Comparison of ENCODE assay signal across 11 mouse cellular contexts in genomic region chr11:61562421-61562820, GRCm38 (mm10). TPM values are rescaled to one million over a fixed set of nuclear protein-coding genes. Genes with fewer than 3 reads are reported as not detected.
DNase-seq lines count a peak whose midpoint lies in the region; ATAC-seq and TF ChIP-seq lines count a peak whose summit lies in the region.
"Had no signal": no experiment of that assay in that cellular context is flagged by ENCODE, and none has a peak within 500 bp of the region (broad histone marks: within the 10 kb centered on the region; RNA-seq: fewer than 3 reads in every experiment).

No protein-coding gene starts in this region.

- no peaks in the 10 kb centered on the region for H3K36me3 ChIP-seq in liver, adult 2 months (ENCODE audit: control insufficient read depth, insufficient read depth, low read length)
- no peaks in the 10 kb centered on the region for H3K36me3 ChIP-seq in liver, postnatal 0 days (replicated peaks; ENCODE audit: insufficient read depth, low read length)
- no peaks in the 10 kb centered on the region; the same call in 1 of the 2 replicates for H3K36me3 ChIP-seq in liver, embryonic 11.5 days (ENCODE audit: control insufficient read depth, insufficient read depth, low read length)
- H3K36me3 ChIP-seq: neural tube, embryonic 12.5 days; stomach, embryonic 15.5 days had no signal

- no peaks in the 10 kb centered on the region for H3K27me3 ChIP-seq in liver, adult 2 months (ENCODE audit: control insufficient read depth, insufficient read depth, low read length)
- H3K27me3 ChIP-seq in liver, postnatal 0 days (ENCODE audit: insufficient read depth, low read length) = no peaks in the 10 kb centered on the region
- peaks cover 5% of the 10 kb centered on the region for H3K27me3 ChIP-seq in liver, embryonic 11.5 days (replicated peaks; ENCODE audit: control insufficient read depth, insufficient read depth, low read length)
- H3K27me3 ChIP-seq: neural tube, embryonic 12.5 days; stomach, embryonic 15.5 days had no signal

- H3K79me2 ChIP-seq in liver, adult 2 months (ENCODE audit: control insufficient read depth, insufficient read depth, low read length) = peaks cover 35% of the 10 kb centered on the region; the same call in 1 of the 2 replicates

- H3K4me2 ChIP-seq in liver, postnatal 0 days (ENCODE audit: low read depth, low read length) = no peak overlapping the region
- H3K4me2 ChIP-seq in liver, embryonic 11.5 days = no peak overlapping the region
- H3K4me2 ChIP-seq: neural tube, embryonic 12.5 days; stomach, embryonic 15.5 days had no signal

- no peak for TF ChIP-seq POLR2A in liver, adult 2 months (IDR thresholded peaks at IDR 0.05; ENCODE audit: extremely low read depth, insufficient read depth, low read length)

- H3K9ac ChIP-seq in liver, adult 2 months (ENCODE audit: low read depth, low read length) = no peak overlapping the region
- H3K9ac ChIP-seq in liver, postnatal 0 days (replicated peaks) = no peak overlapping the region
- no peak overlapping the region for H3K9ac ChIP-seq in liver, embryonic 11.5 days (ENCODE audit: low read depth, low read length)
- H3K9ac ChIP-seq: neural tube, embryonic 12.5 days; stomach, embryonic 15.5 days had no signal

- no peak for TF ChIP-seq EP300 in liver, postnatal 0 days (IDR thresholded peaks at IDR 0.05; ENCODE audit: low read depth)

- no peak for ATAC-seq in liver, postnatal 0 days
- ATAC-seq in liver, embryonic 11.5 days (replicated peaks; ENCODE audit: low FRiP score) = no peak

- no peak for TF ChIP-seq CTCF in liver, adult 2 months (IDR thresholded peaks at IDR 0.05; ENCODE audit: low read depth, low read length)
- TF ChIP-seq CTCF in liver, postnatal 0 days (IDR thresholded peaks at IDR 0.05; ENCODE audit: low read depth) = no peak

- no peak overlapping the region for H3K4me3 ChIP-seq in liver, adult 2 months (ENCODE audit: insufficient read depth, low read depth, low read length)
- H3K4me3 ChIP-seq in liver, postnatal 0 days (ENCODE audit: low read depth, low read length) = no peak overlapping the region
- H3K4me3 ChIP-seq in liver, embryonic 11.5 days (ENCODE audit: low read depth, low read length) = no peak overlapping the region
- H3K4me3 ChIP-seq: neural tube, embryonic 12.5 days; stomach, embryonic 15.5 days had no signal

- 42% methylated on average over 5 of the region's 5 CpGs for WGBS in liver, adult 2 months
- WGBS in liver, postnatal 0 days (ENCODE audit: insufficient replicate concordance) = 31% methylated on average over 5 of the region's 5 CpGs
- WGBS in liver, embryonic 11.5 days = 42% methylated on average over 5 of the region's 5 CpGs

- peak; percentile 45 for DNase-seq in gastrocnemius, adult 18-20 months (ENCODE audit: low spot score)
- no peak for DNase-seq in gastrocnemius, postnatal 36 days
- DNase-seq in liver, adult 2 months (ENCODE audit: extremely low read depth, low read depth, low spot score) = peak; percentile 39
- no peak for DNase-seq in liver, postnatal 0 days
- peak; percentile 95 for DNase-seq in brain, adult 2 months (ENCODE audit: low read depth, low spot score)
- DNase-seq in fibroblast of lung, adult 2 months (ENCODE audit: low read depth) = peak; percentile 27
- no peak for DNase-seq in embryo, embryonic 9.5 days (ENCODE audit: extremely low spot score)
- DNase-seq in liver, embryonic 11.5 days (ENCODE audit: low spot score) = no peak

- intact Hi-C loops in gastrocnemius, postnatal 36 days (cut with DNase I) = no loop called here

- peaks cover 24% of the 10 kb centered on the region for H3K4me1 ChIP-seq in liver, adult 2 months (ENCODE audit: control insufficient read depth, insufficient read depth, low read length)
- peaks cover 11% of the 10 kb centered on the region for H3K4me1 ChIP-seq in liver, postnatal 0 days (ENCODE audit: insufficient read depth)
- no peaks in the 10 kb centered on the region; the same call in 1 of the 2 replicates for H3K4me1 ChIP-seq in liver, embryonic 11.5 days (replicated peaks; ENCODE audit: control insufficient read depth, insufficient read depth, low read length)
- H3K4me1 ChIP-seq: neural tube, embryonic 12.5 days had no signal

- no peaks in the 10 kb centered on the region for H3K9me3 ChIP-seq in liver, postnatal 0 days (ENCODE audit: low read length)
- H3K9me3 ChIP-seq in liver, embryonic 11.5 days (ENCODE audit: control insufficient read depth, low read length) = no peaks in the 10 kb centered on the region
- H3K9me3 ChIP-seq: neural tube, embryonic 12.5 days; stomach, embryonic 15.5 days had no signal

- H3K27ac ChIP-seq in liver, adult 2 months (replicated peaks; ENCODE audit: insufficient read depth, low read depth, low read length) = no peak overlapping the region
- H3K27ac ChIP-seq in liver, postnatal 0 days (ENCODE audit: low read depth) = no peak overlapping the region
- no peak overlapping the region for H3K27ac ChIP-seq in liver, embryonic 11.5 days (ENCODE audit: low read depth, low read length)
- H3K27ac ChIP-seq: kidney, postnatal 0 days; neural tube, embryonic 12.5 days; stomach, embryonic 15.5 days had no signal

RNA-seq across cellular contexts. Expression of gene Epn2, which starts 17.1 kb away (rescaled TPM):
- total RNA-seq in gastrocnemius, adult 18-20 months (2021) = 10 to 100 TPM; 23.2 to 25.1 TPM
- total RNA-seq in gastrocnemius, postnatal 36 days (2021) = 10 to 100 TPM; 13.9 to 20.4 TPM
- total RNA-seq in liver, adult 2 months (2014; rRNA removed) = 5.7 and 6.1 TPM in 2 replicates
- polyA plus RNA-seq in liver, adult 2 months (2012; rRNA removed) = 3.2 and 4.5 TPM in 2 replicates
- 3.1 and 3.7 TPM in 2 replicates for polyA plus RNA-seq in liver, postnatal 0 days (2015; fragmentation: Nextera tagmentation; extraction: Ambion mirVana)
- 9.2 and 9.3 TPM in 2 replicates for polyA plus RNA-seq in liver, embryonic 11.5 days (2014; fragmentation: Nextera tagmentation; extraction: Ambion mirVana)

RNA-seq across cellular contexts. Expression of gene B9d1, which starts 57.5 kb away (rescaled TPM):
- total RNA-seq in gastrocnemius, adult 18-20 months (2021) = 1 to 10 TPM; 3.8 to 4.0 TPM
- 1 to 10 TPM; 3.9 to 5.2 TPM for total RNA-seq in gastrocnemius, postnatal 36 days (2021)
- total RNA-seq in liver, adult 2 months (2014; rRNA removed) = 1.1 and 1.7 TPM in 2 replicates
- polyA plus RNA-seq in liver, adult 2 months (2012; rRNA removed) = 1.7 and 2.2 TPM in 2 replicates
- polyA plus RNA-seq in liver, postnatal 0 days (2015; fragmentation: Nextera tagmentation; extraction: Ambion mirVana) = 1.4 and 1.6 TPM in 2 replicates
- 10.2 and 11.1 TPM in 2 replicates for polyA plus RNA-seq in liver, embryonic 11.5 days (2014; fragmentation: Nextera tagmentation; extraction: Ambion mirVana)

Comparison
In these comparisons a context has a peak if more than half of its experiments do, and no peak if none do; other contexts are left out.
1. DNase-seq: peak in gastrocnemius, adult 18-20 months (single experiment), liver, adult 2 months (single experiment), brain, adult 2 months (single experiment) and fibroblast of lung, adult 2 months (single experiment); none in gastrocnemius, postnatal 36 days (0 of 2), liver, postnatal 0 days (single experiment), embryo, embryonic 9.5 days (single experiment) and liver, embryonic 11.5 days (single experiment).